Mouse (Mus musculus) mature B cell (primary cell): ENCODE data around the gene Adora3.

Experiments
- in situ Hi-C: fragments of 300-500 bp; cut with MboI; formaldehyde crosslinking; loops from 2 replicates; pipeline ENCODE4 v1.14.3; 2019

Gene Adora3

DNA sequence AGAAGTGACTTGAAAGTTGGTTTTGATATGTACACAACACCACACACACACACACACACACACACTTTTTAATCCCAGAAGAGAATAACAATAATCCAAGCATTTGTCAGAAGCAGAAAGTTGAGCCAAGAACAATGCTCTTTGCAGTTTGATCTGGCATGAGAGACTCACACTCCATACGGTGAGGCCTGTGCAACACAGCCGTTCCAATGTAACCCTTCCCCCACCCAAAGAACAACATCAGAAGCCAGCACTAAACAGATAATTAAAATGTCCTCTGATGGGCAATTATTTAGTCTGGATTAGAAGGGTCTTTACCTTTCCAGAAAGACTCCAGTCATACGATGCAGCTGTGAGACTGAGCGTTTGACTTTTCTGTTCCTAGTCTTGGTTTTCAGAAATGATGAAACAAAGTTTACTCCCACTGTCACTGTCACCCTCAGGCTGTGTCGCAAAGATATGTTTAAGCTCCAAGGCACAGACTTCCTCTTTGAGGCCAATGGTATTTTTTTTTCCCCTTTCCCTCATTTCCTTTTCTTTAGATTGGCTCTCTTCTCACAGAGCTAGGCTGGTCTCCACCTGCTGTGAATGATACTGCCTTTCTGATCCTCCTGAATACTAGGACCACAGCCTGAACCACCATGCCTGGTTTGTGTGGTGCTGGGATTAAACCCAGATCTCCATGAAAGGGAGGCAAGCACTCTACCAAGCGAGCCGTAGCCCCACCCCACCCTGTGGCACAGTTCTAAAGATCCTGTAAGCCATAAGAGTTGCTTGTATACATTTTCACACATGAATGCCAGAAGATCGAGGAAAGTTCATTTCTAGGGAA is 61.8 kb downstream of the Adora3 start, which contains the start of gene I830077J02Rik:
TSS of gene I830077J02Rik (minus strand) at position 425 of the 832 bp plus-strand sequence.
- in situ Hi-C loops: no loop called here

DNA sequence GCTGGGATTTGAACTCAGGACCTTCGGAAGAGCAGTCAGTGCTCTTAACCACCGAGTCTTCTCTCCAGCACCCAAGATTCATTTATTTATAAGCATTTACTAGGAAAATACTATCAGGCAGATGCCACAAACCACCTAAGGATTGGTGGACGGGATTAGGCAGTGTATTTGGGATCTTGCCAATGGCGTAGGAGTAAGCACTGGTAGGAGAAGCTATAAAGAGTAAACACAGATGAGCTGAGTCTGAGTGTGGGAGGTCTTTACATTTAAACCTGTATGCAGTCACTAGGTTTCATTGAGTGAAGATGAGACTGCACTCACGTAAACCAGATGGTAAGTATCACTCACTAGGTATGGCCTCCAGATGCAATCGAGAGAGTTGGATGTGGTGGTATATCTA is 63.3 kb downstream of the Adora3 start:
- in situ Hi-C loops: no loop called here

GRCm38 (mm10) chr3:105935033-105935432 is 64.4 kb downstream of the Adora3 start:
- in situ Hi-C loops: no loop called here

DNA sequence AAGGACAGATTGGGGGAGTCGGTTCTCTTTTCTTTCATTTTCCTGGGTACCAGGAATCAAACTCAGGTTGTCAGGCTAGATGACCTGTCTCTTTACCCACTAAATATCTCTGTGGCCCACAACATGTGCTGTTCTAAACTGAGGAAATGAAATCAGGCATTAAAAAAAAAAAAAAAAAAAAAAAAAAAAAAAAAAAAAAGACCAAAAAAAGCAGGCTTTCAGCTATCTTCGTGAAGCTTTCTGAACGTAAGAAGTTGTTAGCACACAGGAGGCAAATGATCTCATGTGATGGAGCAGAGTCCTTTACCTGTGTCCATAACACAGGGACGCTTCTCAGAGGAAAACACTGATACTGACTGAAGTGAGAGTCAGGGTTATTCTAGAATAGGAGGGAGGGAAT is 65.5 kb downstream of the Adora3 start:
- in situ Hi-C loops: no loop called here

DNA sequence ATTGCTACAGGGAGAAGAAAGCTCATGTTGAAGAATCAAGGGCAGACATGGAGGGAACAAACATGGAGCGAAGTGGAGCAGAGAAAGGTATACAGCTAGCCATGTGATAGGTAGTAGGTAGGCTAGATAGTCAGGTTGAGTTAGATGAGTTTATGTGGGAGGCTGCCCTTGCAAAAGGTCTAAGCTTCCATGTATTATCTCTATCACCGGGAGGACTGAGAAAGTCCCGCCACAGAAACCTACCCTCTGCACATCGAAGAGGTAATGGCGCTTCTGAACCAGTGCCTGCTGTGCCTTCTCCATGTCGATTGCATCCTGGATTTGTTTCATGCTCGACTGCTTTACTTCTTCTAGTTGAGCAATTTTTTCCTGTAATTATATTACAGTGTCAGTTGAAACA is 80.7 kb downstream of the Adora3 start:
- in situ Hi-C loops: no loop called here

DNA sequence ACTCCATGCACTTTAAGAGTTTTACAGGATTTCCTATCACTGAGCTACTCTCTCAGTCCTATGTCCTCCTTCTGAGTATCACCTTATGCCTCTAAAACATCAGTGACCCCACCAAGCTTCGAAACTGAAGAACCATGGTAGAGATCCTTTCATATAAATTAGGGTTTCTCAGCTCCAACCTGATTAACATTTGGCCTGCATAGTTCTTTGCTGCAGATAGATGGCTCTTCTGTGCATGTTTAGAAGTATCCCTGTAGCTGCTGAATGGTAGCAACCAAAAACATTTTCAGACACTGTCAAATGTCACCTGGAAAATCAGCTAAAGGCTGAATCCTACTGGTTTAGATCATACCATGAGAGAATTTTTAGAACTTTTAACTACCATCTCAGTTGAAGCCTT is 86.6 kb downstream of the Adora3 start:
- in situ Hi-C loops: no loop called here

GRCm38 (mm10) chr3:105958204-105958603 is 87.5 kb downstream of the Adora3 start:
- in situ Hi-C loops: no loop called here
